Mouse (Mus musculus) embryo, embryonic 10.5 days (tissue): ENCODE data around the gene Adamts2.

Experiments used
- DNase-seq: peaks from one replicate; pipeline ENCODE4 v3.0.0-alpha.2; 2015; ENCODE audit warnings: low spot score

The Adamts2 gene

DNA sequence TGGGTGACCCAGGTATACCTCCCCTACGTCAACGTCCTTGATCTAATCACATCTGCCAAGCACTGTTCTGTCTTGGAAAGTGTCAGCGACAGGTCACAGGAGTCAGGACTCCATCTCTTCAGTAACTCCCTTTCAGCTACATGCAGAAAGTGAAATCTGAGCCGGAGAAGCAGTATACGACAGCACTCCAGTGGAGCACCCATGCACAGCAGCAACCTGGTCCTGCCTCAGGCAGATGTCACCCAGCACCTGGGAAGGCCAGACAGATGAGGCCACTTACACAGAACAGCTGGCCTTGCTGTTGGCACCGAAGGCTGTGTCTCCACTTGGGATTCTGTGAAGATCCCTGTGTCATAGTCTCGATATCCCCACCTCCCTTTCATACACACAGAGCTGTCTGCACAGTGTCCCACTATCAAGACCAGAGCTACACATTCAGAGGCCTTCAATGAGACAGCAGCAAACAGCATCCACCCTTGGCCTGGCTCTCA, 70.0 kb downstream of the Adamts2 start:
- no peak for DNase-seq

DNA sequence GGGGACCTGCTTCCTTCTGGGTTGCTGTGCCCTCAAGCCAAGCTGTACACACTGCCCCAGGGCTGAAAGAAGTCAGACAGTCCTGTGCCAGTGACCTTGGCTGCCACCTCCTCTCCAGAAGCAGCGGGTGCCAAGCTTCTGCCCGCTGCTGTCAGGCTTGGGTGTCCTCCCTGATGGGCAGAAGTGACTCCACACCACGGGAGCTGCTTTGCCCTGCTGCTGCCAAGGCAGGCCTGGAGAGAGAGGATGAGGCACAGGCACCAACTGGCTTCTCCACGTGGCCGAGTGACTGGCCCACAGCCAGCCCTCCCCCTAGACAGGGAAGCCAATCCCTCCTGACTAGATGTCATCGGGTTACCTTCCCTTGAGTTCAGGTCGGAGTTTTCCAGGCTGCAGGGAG, 71.0 kb downstream of the Adamts2 start:
- DNase-seq, result no peak

DNA sequence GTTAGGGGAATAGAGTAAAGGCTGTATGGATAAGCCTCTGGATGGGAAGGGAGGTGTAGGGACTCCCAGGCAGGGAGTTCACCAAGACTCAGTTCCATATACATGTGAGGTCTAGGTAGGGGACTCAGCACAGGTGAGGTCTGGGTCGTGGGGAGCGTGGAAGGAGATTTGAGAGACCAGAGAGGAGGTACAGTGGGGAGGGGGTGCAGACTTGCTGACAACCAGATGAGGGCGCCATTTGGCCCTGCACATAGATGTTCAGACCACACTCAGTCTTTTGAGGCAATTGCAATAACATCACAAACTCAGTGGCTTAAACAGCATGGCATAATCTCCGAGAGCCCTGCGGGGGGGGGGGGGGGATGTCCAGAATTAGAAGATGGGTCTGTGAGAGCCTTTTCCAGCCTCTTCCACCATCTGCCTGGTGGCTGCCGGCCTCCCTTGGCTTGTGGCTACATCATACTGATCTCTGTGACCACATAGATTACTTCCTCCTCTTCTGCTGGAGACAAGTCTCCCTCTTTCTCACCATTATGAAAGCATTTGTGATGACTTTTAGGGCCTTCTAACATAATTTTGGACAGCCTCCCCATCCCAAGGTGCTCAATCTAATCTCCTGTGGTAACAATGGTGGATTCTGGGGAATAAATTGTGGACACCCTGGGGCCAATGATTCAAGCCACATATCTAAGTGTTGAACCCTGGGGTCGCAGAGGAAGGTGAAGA, 71.8 kb downstream of the Adamts2 start:
- peak; percentile 13 for DNase-seq

DNA sequence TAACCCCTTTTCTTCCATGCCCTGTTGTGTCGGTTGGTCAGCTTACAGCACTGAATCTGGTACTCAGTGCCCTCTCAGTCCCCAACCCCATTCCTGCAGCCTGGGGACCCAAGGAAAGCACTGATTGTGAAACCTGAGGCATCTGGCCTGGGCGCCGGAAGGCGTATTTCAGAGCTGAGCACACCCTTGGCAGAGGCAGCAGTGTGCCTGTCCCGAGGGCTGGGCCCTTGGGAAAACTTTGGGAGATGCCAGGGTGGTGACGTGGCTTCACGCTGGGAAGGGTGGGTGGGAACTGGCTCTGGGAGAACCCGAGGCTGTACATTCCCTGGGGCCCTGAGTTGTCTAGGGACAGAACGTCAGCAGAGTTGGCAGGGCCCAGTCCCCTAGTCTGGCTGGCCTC, 72.5 kb downstream of the Adamts2 start:
- DNase-seq, result no peak

DNA sequence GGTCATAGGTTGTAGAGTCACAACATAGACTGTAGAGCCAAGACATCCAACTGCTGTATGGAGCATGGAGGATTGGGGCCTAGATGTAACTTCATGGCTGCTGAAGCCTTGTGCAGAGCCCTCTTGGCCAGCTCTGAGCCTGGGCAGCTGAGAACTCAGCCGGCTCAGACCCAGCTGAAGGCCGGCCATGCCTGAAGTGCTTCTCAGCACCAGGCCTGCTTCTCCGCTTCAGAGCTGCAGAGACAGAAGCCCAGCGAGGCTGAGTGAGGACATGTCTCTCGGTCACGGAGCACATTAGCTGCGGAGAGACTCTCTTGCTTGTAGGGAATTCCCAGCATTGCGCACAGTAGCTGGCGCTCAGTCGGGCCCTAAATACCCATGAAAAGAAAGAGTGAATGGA, 76.8 kb downstream of the Adamts2 start:
- DNase-seq, result no peak

DNA sequence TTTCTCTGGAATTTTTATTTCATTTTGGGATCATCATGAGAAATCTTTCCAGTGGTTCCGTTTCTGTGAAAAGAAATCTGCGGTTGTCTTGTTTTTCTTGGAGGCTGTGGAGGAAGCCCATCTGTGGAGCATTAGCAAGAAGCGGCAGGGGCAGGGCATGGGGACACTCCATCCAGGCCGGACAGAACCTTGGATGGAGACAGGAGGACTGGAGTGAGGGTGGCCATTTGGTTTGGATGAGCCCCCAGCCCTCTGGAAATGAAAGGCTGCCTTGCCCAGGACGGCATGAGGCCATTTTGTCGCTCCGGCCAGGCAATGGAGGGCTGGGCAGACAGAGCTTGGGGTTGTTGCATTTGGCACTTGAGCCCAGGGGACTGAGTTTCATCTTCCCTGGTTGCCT, 80.1 kb downstream of the Adamts2 start:
- no peak for DNase-seq

DNA sequence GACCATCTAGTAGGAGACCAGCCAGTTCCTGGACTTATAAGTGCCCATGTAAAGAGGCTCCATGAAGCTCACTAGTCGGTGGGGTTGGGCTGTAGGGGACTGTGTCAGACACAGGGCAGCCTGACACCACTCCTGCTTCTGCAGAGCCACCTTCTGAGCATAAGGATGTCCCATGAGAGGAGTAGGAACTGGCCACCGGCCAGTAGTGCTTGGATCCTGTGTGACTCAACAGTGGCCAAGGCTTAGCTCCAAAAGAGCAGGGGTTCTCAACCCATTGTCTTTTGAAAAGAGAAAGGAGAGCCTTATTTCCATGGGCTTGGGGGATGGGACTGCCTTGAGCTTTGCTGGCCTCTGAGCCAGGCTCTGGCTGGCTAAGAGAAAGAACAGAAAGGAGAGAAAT, 81.9 kb downstream of the Adamts2 start:
- DNase-seq, result no peak

DNA sequence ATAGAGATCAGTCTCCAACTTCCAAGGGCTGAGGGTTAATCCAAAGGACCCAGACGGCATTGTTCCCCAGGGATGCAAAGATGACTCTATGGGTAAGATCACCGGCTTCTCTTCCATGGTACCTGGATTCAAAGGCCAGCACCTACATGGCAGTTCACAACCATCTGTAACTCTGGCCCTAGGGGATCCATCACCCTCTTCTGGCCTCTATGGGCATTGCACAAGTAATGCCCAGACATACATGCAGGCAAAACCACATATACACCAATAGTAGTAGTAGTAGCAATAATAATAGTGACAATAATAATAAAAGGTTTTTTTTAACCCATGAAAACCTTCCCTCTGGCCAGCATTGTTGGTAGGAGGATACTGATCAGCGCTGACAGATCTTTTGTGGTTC, 86.7 kb downstream of the Adamts2 start:
- DNase-seq, result no peak

DNA sequence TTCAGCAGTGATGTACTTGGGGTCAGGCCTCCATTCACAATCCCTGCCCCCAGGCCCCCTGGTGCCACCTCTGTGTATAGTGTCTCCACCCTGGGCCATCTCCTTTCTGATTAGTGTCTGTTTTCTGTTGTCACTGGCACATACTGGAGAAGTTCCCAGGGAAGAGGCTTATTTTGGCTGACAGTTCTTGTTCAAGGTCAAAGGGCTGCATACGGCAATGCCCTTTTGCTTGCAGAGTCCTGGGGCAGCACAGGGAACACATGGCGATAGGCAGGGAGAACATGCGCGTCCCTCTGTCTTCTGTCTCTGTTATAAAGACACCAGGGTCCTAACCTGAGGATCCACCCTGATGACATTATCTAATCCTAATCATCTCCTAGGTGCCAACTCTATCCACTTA, 87.8 kb downstream of the Adamts2 start:
- DNase-seq, result no peak

DNA sequence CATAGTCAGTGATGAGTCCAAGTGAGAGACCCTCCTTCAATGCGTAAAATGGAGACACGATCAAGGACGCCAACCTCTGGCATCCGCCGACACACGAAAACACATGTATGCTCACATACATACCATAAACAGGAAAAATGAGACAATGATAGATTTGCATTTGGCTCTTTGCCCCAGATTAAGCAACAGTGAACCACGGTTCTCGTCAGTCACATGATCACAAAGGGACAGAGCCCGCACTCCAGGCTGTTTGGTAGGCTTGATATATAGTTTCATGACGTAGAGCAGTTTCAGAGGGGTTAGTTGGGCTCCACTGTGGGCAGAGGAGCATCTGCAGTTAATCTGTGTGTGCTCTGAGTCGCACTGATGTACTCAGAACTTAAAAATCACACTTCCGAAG, 98.1 kb downstream of the Adamts2 start:
- no peak for DNase-seq

DNA sequence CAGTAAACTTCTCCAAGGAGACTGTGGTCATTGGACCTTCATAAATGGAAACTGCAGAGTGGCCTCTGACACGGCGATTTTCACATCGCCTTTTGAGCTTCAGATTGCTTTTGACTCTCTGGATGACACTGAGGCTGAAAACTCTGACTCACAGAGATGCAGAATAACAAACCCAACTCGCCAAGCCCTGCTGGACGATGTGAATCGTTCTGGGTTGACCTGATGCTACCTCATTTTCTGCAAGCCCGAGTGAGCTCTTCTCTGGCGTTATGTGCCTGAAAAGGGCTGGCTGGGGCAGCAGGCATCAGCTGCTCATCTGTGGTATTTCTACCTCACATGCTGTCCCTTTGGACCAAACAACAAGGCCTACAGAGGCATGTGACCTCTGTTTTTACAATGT, 98.6 kb downstream of the Adamts2 start:
- no peak for DNase-seq

DNA sequence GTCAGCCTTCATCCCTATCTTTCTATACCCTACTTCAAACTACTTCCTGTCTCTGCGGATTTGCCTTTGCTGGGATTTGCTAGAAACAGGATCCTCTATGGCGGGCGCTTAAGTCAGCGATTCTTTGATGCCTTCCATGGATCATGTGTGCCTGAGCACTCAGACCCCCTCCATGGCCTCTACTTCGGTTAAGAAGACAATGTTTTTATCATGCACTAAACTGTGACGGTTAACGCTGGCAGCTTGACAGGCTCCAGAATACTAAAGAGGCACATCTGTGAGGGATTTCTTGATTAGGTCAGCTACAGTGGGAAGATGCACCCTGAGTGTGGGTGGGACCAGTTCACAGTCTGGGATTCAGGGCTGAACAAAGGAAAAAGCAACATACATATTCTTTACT, 101.5 kb downstream of the Adamts2 start:
- DNase-seq, result no peak

DNA sequence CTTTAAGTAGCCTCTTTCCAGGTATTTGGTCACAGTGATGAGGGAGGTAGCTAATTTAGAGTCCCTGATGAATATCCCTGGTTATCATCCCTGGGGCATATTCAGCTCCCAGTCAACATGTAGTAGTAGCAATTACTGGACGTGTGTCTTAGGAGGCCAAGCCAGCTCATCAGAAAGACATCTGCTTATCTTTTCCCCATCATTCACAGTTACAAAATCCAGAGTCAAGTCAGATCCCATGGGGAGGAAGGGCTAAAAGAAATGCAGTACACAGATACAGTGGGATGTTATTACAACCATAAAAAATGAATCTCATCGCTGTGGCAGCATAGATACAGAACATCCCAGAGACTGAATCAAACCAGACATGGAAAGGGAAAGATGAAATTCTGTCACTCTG, 102.6 kb downstream of the Adamts2 start:
- no peak for DNase-seq

DNA sequence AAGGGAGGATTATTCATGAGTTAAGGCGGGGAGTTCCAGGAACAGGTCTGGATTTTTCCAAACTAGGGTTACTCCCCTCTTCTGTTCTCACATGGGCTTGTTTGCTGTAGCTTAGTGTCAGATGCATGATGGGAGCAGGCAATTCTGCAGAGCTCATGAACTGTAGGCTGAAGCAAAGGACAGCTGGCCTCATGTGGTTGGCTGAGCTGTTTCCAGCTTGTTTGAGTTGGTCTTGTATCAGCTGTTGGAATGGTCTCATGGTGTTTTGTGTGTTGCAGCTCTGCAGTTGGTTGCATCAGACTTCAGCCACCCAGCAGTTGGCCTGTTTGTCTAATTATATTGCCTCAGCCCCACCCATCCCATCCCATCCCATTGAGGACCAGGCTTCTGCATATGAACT, 105.4 kb downstream of the Adamts2 start:
- DNase-seq, result no peak

DNA sequence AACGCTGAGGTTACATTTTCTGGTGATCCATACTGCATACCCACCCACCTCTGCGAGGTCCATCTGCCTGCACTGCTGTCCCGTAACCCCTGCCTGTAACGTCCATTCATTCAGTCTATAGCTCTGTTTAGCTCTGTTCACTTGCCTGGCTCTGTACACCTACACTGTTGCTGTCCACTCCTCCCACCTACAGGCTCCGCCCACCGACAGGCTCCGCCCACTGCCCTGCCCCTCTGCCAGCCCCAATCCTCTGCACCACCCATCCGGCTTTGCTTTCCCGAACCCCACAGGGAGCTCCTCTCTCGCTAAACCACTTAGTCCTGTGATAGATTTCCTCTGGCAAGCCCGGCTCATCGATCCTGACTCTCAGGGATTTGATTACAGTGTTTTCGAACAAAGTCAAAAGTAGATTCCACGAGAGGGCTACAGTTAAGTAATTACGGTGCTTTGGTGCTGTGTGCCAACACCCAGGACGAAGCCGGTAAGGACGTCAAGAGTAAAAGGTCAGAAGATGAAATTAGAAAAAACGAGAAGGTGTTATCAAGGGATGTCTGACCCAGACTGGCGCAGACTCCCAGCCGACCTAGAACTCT, 111.8 kb downstream of the Adamts2 start:
- peak; percentile 43 for DNase-seq

DNA sequence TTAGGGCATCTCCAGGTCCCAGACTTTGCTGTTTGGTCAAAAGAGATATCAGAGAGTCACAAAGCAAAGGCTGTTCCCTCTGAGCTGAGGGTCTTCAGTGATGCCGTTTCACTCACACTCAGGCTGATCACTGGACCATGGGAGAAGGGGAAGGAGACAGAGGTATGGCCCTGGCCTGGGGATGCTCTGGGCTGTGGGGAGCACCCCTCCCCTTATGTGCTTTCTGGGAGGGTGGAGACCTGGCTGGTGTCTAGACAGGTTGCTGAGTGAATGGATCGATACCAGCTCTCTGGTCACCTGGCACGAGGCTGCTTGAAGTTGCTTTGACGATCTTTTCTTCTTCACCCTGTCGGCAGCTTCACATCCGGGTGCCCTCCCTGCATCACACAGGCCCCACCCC, 113.2 kb downstream of the Adamts2 start:
- DNase-seq, result no peak

DNA sequence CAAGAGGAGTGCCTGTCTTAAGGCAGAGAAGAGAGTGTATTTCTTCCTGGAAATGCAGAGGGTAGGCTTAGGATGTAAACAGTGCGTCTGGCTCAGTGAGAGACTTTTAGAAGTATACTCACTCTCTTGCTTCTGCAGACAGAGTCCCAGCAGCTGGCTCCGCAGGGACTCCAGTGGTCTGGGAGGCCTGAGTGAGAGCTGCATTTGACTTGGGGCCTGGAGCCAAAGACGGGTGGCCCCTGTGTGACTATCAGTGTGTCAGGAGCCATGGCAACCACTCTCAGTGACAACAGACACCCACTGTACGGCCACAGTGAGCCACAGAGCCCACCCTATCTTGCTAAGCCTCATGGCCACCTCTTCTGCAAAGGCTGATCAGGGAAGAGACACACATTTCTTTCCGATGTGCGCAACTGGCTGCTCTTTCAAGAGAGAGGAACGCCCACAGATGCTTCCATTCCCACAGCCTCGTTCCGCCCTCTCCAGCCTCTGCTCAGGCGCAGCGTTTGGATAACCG, 115.6 kb downstream of the Adamts2 start:
- DNase-seq, result no peak

DNA sequence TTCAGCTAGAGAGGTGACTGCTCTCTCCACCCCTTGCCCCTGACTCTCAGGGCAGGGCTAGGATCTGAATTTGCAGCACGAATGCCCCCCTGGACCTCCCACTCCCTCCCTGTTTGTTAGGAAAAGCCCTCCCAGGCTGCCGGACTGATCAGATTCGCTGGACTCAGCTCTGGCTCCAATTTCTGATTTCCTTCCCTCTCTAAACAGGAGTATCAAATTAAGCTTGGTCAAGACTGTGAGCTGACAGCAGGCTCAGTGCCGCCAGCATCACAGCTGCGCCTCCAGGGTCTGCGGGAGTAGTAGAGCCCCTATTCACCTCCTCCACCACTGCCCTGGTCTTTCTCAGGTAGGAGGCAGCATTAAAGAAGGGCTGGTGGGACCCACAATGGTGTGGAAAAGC, 117.0 kb downstream of the Adamts2 start:
- DNase-seq, result peak; percentile 37

DNA sequence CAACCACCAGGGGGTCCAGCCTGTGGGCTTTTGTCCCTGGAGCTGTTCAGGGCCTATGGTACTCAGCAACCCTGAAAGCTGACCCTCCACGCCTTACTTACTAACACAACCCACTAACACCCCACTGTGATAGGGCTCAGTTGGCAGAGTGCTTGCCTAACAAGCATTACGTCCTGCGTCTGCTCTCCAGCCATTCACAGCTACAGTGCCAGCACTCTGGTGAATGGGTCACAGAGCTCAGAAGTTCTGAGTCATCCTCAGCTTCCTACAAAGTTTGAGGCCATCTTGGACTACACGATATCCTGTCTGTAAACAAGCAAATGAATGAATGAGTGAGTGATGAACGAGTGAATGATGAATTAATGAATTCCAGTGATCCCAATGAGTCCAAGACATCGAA, 118.5 kb downstream of the Adamts2 start:
- no peak for DNase-seq

DNA sequence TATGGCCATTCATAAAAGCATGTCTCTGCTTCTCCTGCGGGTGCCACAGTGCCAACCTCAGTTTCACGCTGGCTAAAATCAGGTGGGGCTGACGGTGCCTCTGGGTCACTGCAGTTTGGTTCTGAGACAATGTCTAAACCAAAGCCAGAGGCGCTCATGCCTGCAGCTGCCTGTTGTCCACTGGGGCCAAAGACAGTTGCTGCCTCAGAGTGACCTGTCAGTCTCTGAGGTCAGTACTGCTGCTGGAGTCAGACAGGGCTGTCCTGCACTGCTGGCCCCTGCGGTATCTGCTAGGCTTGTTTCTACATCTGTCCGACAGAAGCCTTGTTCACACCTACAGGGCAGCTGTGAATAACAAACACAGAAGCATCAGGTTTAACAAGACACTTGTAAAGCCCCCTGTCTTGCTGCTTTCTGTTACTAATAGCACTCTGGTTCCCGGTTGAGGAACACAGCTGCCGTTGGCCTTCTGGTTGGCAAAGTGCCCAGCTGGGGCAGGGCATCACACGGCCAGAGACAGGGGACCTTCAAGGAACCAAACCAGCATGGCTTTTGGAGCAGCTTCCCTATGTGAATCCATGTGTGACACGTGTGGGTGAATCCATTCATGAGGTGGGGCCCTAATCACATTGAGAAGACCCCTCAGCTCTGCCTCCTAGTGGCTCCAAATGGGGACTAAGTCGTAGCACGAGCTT, 119.1 kb downstream of the Adamts2 start:
- DNase-seq, result no peak

DNA sequence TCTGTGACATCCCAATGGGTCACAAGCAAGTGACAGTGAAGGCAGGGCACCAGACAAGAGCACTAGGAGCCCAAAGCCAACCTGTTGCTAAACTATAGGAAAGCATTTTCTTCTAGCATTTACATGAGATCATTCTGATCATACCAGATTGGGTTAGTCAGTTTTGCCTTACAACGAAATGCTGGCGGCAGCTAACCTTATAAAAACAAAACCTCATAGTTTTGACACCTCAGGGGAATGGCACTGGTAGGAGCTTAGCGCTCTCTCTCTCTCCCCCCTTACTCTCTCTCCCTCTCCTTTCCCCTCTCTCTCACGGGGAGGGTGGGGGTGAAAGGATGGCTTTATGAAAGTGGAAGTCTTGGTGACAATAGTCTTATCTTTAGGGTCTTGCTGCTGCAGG, 123.7 kb downstream of the Adamts2 start:
- no peak for DNase-seq

DNA sequence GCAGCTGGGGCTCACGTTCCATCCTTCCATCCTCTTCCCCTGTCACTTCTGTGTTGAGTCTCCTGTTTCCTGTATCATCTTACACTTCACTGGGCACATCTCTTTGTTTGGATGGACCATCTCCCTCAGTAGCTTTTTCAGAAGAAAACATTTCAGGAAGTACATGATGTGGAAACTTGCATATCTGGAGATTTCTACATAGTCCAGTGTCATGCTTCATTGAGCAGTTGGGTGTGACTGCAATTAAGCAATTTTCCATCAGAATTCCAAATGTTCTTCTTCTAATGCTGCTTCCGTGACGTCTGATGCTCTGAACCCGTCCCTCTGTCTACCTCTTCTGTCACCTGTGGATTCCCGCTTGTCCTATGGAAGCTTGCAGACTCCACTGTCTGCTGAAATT, 124.2 kb downstream of the Adamts2 start:
- DNase-seq, result no peak

DNA sequence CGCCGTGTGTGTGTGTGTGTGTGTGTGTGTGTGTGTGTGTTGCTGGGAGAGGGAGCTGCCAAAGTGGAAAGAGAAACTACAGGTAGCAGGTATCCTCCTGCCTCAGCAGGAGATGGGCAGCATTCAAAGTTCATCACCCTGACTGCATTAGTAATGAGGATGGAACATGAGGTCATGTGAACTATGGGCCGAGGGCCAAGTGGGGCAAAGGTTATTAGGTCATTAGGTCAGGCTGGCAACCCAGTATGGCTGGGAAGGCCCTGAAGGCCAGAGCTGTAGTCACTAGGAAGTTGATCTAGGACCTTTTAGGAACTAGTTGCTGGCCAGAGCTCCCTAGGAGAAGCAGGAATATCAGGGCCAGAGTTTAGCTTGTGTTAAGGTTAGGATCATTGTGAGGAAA, 131.3 kb downstream of the Adamts2 start:
- DNase-seq, result no peak
